Mouse (Mus musculus) stomach, embryonic 16.5 days (tissue): ENCODE data around the gene Fcor. TPM values are rescaled to one million over a fixed set of nuclear protein-coding genes. Genes with fewer than 3 reads are reported as not detected.

Experiments used
- ATAC-seq: fragments of 200-750 bp; cut with Nextera tagmentation; 2 replicates; pipeline ENCODE4 v1.8.0; 2017; ENCODE audit warnings: moderate number of reproducible peaks, moderate TSS enrichment; ENCODE audit not compliant: insufficient read depth, low FRiP score
- H3K27ac ChIP-seq: fragments of 300-500 bp; sonication (generic); 2 replicates; pipeline ENCODE4 v1.5.1; 2014; ENCODE audit warnings: low read length
- H3K27me3 ChIP-seq: fragments of 300-500 bp; sonication (generic); 2 replicates; pipeline ENCODE4 v1.6.1; 2014; ENCODE audit warnings: low read length, control low read depth, mixed read lengths; ENCODE audit not compliant: control insufficient read depth, insufficient read depth
- H3K36me3 ChIP-seq: fragments of 300-500 bp; sonication (generic); 2 replicates; pipeline ENCODE4 v1.6.1; 2014; ENCODE audit warnings: low read length; ENCODE audit not compliant: control insufficient read depth, insufficient read depth
- H3K4me1 ChIP-seq: fragments of 300-500 bp; sonication (generic); 2 replicates; pipeline ENCODE4 v1.6.1; 2014; ENCODE audit warnings: low read length, control low read depth, mixed read lengths; ENCODE audit not compliant: control insufficient read depth, insufficient read depth
- H3K4me2 ChIP-seq: fragments of 300-500 bp; sonication (generic); 2 replicates; pipeline ENCODE4 v1.6.1; 2014; ENCODE audit warnings: low read depth, low read length, mixed read lengths
- H3K4me3 ChIP-seq: fragments of 300-500 bp; sonication (generic); replicated peaks from 2 replicates; pipeline ENCODE4 v1.5.1; 2014; ENCODE audit warnings: mild to moderate bottlenecking, low read length
- H3K9ac ChIP-seq: fragments of 300-500 bp; sonication (generic); 2 replicates; pipeline ENCODE4 v1.6.1; 2014; ENCODE audit warnings: low read length
- H3K9me3 ChIP-seq: fragments of 300-500 bp; sonication (generic); replicated peaks from 2 replicates; pipeline ENCODE4 v1.6.1; 2016; ENCODE audit warnings: low read length, control low read depth; ENCODE audit not compliant: control insufficient read depth
- WGBS: fragments of 180-500 bp; shearing (Covaris S2); extraction: QIAGEN DNeasy Blood & Tissue Kit; methylation state at CpG from one replicate; pipeline ENCODE4 v1.1.7; 2014; 5-methylcytosine and 5-hydroxymethylcytosine counted together
- polyA plus RNA-seq: library from polyadenylated mRNA; unstranded; fragments of >200 nt; fragmentation: Nextera tagmentation; extraction: Ambion mirVana; gene quantifications from 2 replicates; pipeline ENCODE4 v1.2.1, GENCODE M21; 2015

The Fcor gene
- polyA plus RNA-seq: 9.2 and 9.5 TPM in 2 replicates

GRCm38 (mm10) chr8:3671980-3672491 lies at the start of gene Fcor:
Gene Fcor (minus strand): TSS chr8:3672362.
- H3K9ac ChIP-seq: peak within 1 kb of the TSS; percentile 82
- peak; percentile 81 for ATAC-seq
- peak within 1 kb of the TSS; percentile 70 for H3K4me3 ChIP-seq
- H3K4me1 ChIP-seq: 0 out of 2 replicates have a peak, but pooled peaks cover under 1% of the 10 kb centered on the region
- H3K36me3 ChIP-seq: no peaks in the 10 kb centered on the region
- H3K27ac ChIP-seq: peak within 1 kb of the TSS; percentile 56; the same call in 1 of the 2 replicates
- WGBS: under 1% methylated on average over 23 of the region's 23 CpGs
- no peaks in the 10 kb centered on the region for H3K9me3 ChIP-seq
- H3K27me3 ChIP-seq: no peaks in the 10 kb centered on the region
- peak within 1 kb of the TSS; percentile 74 for H3K4me2 ChIP-seq

GRCm38 (mm10) chr8:3721041-3721440 lies 48.9 kb upstream of the Fcor start:
- WGBS: 17% methylated on average over 1 of the region's 1 CpGs
- Histone ChIP-seq H3K27ac (no peak overlapping the region), H3K4me3 (no peak overlapping the region), H3K36me3 (no peaks in the 10 kb centered on the region), H3K4me1 (no peaks in the 10 kb centered on the region), H3K9ac (no peak overlapping the region), H3K4me2 (no peak overlapping the region), H3K27me3 (no peaks in the 10 kb centered on the region), H3K9me3 (no peaks in the 10 kb centered on the region)
- no peak for ATAC-seq

- Histone ChIP-seq H3K4me1 (no peaks in the 10 kb centered on the region), H3K9me3 (no peaks in the 10 kb centered on the region), H3K4me2 (no peak within 1 kb of the TSS), H3K27me3 (no peaks in the 10 kb centered on the region), H3K4me3 (no peak within 1 kb of the TSS), H3K27ac (no peak within 1 kb of the TSS), H3K36me3 (no peaks in the 10 kb centered on the region), H3K9ac (no peak within 1 kb of the TSS)
- ATAC-seq: no peak
- WGBS: 67% methylated on average over 5 of the region's 5 CpGs
Observed at GRCm38 (mm10) chr8:3720551-3720950, 48.4 kb upstream of the Fcor start, which contains the start of gene Clec4g. Gene Clec4g (minus strand): TSS chr8:3720651.

- H3K4me2 ChIP-seq: no peak overlapping the region
- ATAC-seq: no peak
- H3K27me3 ChIP-seq: no peaks in the 10 kb centered on the region
- no peak overlapping the region for H3K4me3 ChIP-seq
- H3K4me1 ChIP-seq: no peaks in the 10 kb centered on the region
- H3K36me3 ChIP-seq: no peaks in the 10 kb centered on the region
- H3K27ac ChIP-seq: no peak overlapping the region
- 17% methylated on average over 14 of the region's 14 CpGs for WGBS
- no peaks in the 10 kb centered on the region for H3K9me3 ChIP-seq
- H3K9ac ChIP-seq: no peak overlapping the region
Observed at GRCm38 (mm10) chr8:3718559-3718958, 46.4 kb upstream of the Fcor start.

GRCm38 (mm10) chr8:3717321-3717954 lies 45.3 kb upstream of the Fcor start:
- Histone ChIP-seq H3K27me3 (no peaks in the 10 kb centered on the region), H3K4me1 (no peaks in the 10 kb centered on the region), H3K9ac (no peak overlapping the region), H3K4me2 (no peak overlapping the region), H3K36me3 (no peaks in the 10 kb centered on the region), H3K9me3 (no peaks in the 10 kb centered on the region), H3K4me3 (no peak overlapping the region), H3K27ac (no peak overlapping the region)
- 0 out of 2 replicates have a peak, but pooled peaks have one; percentile 33 for ATAC-seq
- WGBS: 72% methylated on average over 12 of the region's 12 CpGs

- WGBS: 37% methylated on average over 2 of the region's 2 CpGs
- H3K36me3 ChIP-seq: no peaks in the 10 kb centered on the region
Observed at GRCm38 (mm10) chr8:3711646-3712045, 39.5 kb upstream of the Fcor start.

GRCm38 (mm10) chr8:3710312-3710711 lies 38.1 kb upstream of the Fcor start:
- no peaks in the 10 kb centered on the region for H3K4me1 ChIP-seq
- 77% methylated on average over 3 of the region's 3 CpGs for WGBS
- H3K4me2 ChIP-seq: no peak overlapping the region
- no peak for ATAC-seq
- no peak overlapping the region for H3K27ac ChIP-seq
- no peaks in the 10 kb centered on the region for H3K36me3 ChIP-seq
- H3K9ac ChIP-seq: no peak overlapping the region
- no peaks in the 10 kb centered on the region for H3K9me3 ChIP-seq
- no peak overlapping the region for H3K4me3 ChIP-seq
- no peaks in the 10 kb centered on the region for H3K27me3 ChIP-seq

More at GRCm38 (mm10) chr8:3711646-3712045, 39.5 kb upstream of the Fcor start:
- no peak overlapping the region for H3K27ac ChIP-seq
- H3K9ac ChIP-seq: no peak overlapping the region
- H3K4me3 ChIP-seq: no peak overlapping the region
- H3K4me2 ChIP-seq: no peak overlapping the region
- H3K4me1 ChIP-seq: no peaks in the 10 kb centered on the region
- ATAC-seq: no peak
- no peaks in the 10 kb centered on the region for H3K9me3 ChIP-seq
- no peaks in the 10 kb centered on the region for H3K27me3 ChIP-seq

GRCm38 (mm10) chr8:3707611-3708010 lies 35.4 kb upstream of the Fcor start:
- ATAC-seq: no peak
- 65% methylated on average over 7 of the region's 7 CpGs for WGBS

GRCm38 (mm10) chr8:3705711-3706110 lies 33.5 kb upstream of the Fcor start:
- Histone ChIP-seq H3K4me1 (no peaks in the 10 kb centered on the region), H3K9me3 (no peaks in the 10 kb centered on the region), H3K4me2 (no peak overlapping the region), H3K4me3 (no peak overlapping the region), H3K36me3 (no peaks in the 10 kb centered on the region), H3K27ac (no peak overlapping the region), H3K9ac (no peak overlapping the region), H3K27me3 (no peaks in the 10 kb centered on the region)
- ATAC-seq: no peak
- WGBS: 58% methylated on average over 4 of the region's 4 CpGs

More at GRCm38 (mm10) chr8:3707611-3708010, 35.4 kb upstream of the Fcor start:
- Histone ChIP-seq H3K36me3 (no peaks in the 10 kb centered on the region), H3K27me3 (no peaks in the 10 kb centered on the region), H3K9ac (no peak overlapping the region), H3K4me1 (no peaks in the 10 kb centered on the region), H3K9me3 (no peaks in the 10 kb centered on the region), H3K4me3 (no peak overlapping the region), H3K4me2 (no peak overlapping the region), H3K27ac (no peak overlapping the region)
